Mouse (Mus musculus): ENCODE data around the gene Adal.
"Not testable (repeated sequence)": the region's sequence is repeated elsewhere in the genome, so short reads cannot be mapped to it uniquely, and the experiment has no call there.

Gene Adal

GRCm38 (mm10) chr2:121140018-121140882 is at the start of gene Adal, which contains the start of gene Lcmt2:
TSS of gene Adal (plus strand) at chr2:121140428.
TSS of gene Lcmt2 (minus strand) at chr2:121140653.
- DNase-seq (ENCODE audit: low read depth, low spot score) = peak; percentile 90

- DNase-seq (ENCODE audit: low read depth, low spot score) = peak; percentile 66
Measured at GRCm38 (mm10) chr2:121102051-121102450, 38.2 kb upstream of the Adal start.

- DNase-seq (ENCODE audit: low read depth, low spot score) = no peak
Measured at GRCm38 (mm10) chr2:121105940-121106339, 34.3 kb upstream of the Adal start.

GRCm38 (mm10) chr2:121109695-121110094 is 30.5 kb upstream of the Adal start, which contains the start of gene Tgm7:
TSS of gene Tgm7 (minus strand) at chr2:121109795.
- no peak for DNase-seq (ENCODE audit: low read depth, low spot score)

- DNase-seq (ENCODE audit: low read depth, low spot score) = no peak
Measured at GRCm38 (mm10) chr2:121115418-121115817, 24.8 kb upstream of the Adal start.

GRCm38 (mm10) chr2:121119260-121119659 is 21.0 kb upstream of the Adal start:
- DNase-seq (ENCODE audit: low read depth, low spot score) = no peak

GRCm38 (mm10) chr2:121126302-121126701 is 13.9 kb upstream of the Adal start:
- DNase-seq (ENCODE audit: low read depth, low spot score) = not testable (repeated sequence)

- DNase-seq (ENCODE audit: low read depth, low spot score) = no peak
Measured at GRCm38 (mm10) chr2:121127536-121127935, 12.7 kb upstream of the Adal start.

GRCm38 (mm10) chr2:121128865-121129620 is 11.2 kb upstream of the Adal start:
- no peak for DNase-seq (ENCODE audit: low read depth, low spot score)

- no peak for DNase-seq (ENCODE audit: low read depth, low spot score)
Measured at GRCm38 (mm10) chr2:121132822-121133221, 7.4 kb upstream of the Adal start.

GRCm38 (mm10) chr2:121137371-121137770 is 2.9 kb upstream of the Adal start:
- DNase-seq (ENCODE audit: low read depth, low spot score) = no peak

GRCm38 (mm10) chr2:121139266-121140017 is 786 bp upstream of the Adal start:
- no peak for DNase-seq (ENCODE audit: low read depth, low spot score)

- DNase-seq (ENCODE audit: low read depth, low spot score) = no peak
Measured at GRCm38 (mm10) chr2:121141216-121142035, 1.2 kb downstream of the Adal start.

- DNase-seq (ENCODE audit: low read depth, low spot score) = no peak
Measured at GRCm38 (mm10) chr2:121142415-121142814, 2.2 kb downstream of the Adal start.

- no peak for DNase-seq (ENCODE audit: low read depth, low spot score)
Measured at GRCm38 (mm10) chr2:121149679-121150078, 9.5 kb downstream of the Adal start.

GRCm38 (mm10) chr2:121153100-121153499 is 12.9 kb downstream of the Adal start:
- no peak for DNase-seq (ENCODE audit: low read depth, low spot score)

- DNase-seq (ENCODE audit: low read depth, low spot score) = no peak
Measured at GRCm38 (mm10) chr2:121169173-121169572, 28.9 kb downstream of the Adal start.

GRCm38 (mm10) chr2:121169902-121170301 is 29.7 kb downstream of the Adal start:
- no peak for DNase-seq (ENCODE audit: low read depth, low spot score)

- peak; percentile 11 for DNase-seq (ENCODE audit: low read depth, low spot score)
Measured at GRCm38 (mm10) chr2:121170481-121170971, 30.3 kb downstream of the Adal start, which contains the start of gene Tubgcp4. TSS of gene Tubgcp4 (plus strand) at chr2:121170654.

- DNase-seq (ENCODE audit: low read depth, low spot score) = peak; percentile 91
Measured at GRCm38 (mm10) chr2:121170980-121171742, 30.9 kb downstream of the Adal start, which contains the start of gene Zscan29. TSS of gene Zscan29 (minus strand) at chr2:121171125.
